ENCODE assay signal across 17 mouse cellular contexts in genomic region chr4:57263695-57264094, GRCm38 (mm10). TPM values are rescaled to one million over a fixed set of nuclear protein-coding genes. Genes with fewer than 3 reads are reported as not detected.
DNase-seq lines count a peak whose midpoint lies in the region; ATAC-seq and TF ChIP-seq lines count a peak whose summit lies in the region.
"Had no signal": no experiment of that assay in that cellular context is flagged by ENCODE, and none has a peak within 500 bp of the region (broad histone marks: within the 10 kb centered on the region; RNA-seq: fewer than 3 reads in every experiment).

No protein-coding gene starts in this region.

- no peak for TF ChIP-seq CTCF in gastrocnemius, adult 2 months (IDR thresholded peaks at IDR 0.05)

- H3K4me2 ChIP-seq in lung, embryonic 16.5 days (ENCODE audit: low read depth, low read length), result no peak overlapping the region
- H3K4me2 ChIP-seq: heart, embryonic 11.5 days; hindbrain, embryonic 13.5 days; limb, embryonic 13.5 days; liver, embryonic 11.5 days; midbrain, embryonic 12.5 days; stomach, embryonic 15.5 days had no signal

- H3K27ac ChIP-seq in gastrocnemius, adult 2 months, result peak overlapping the region; percentile 84
- H3K27ac ChIP-seq in lung, embryonic 16.5 days (ENCODE audit: low read length), result no peak overlapping the region
- H3K27ac ChIP-seq: hindbrain, embryonic 13.5 days; left cerebral cortex, adult 2 months; midbrain, embryonic 12.5 days; stomach, embryonic 15.5 days had no signal

- DNase-seq in gastrocnemius, adult 2 months, result no peak
- DNase-seq in gastrocnemius, postnatal 25 days, result no peak
- DNase-seq in 416B (ENCODE audit: low read depth), result peak; percentile 40
- peak; percentile 42 for DNase-seq in lung, postnatal 36 days
- DNase-seq in left cerebral cortex, adult 11 months (ENCODE audit: low spot score), result no peak
- no peak for DNase-seq in cerebellum, adult 11-12 months
- DNase-seq: cerebellum, adult 9-11 months had no signal

- peaks cover 5% of the 10 kb centered on the region; the same call in 1 of the 2 replicates for H3K36me3 ChIP-seq in lung, embryonic 16.5 days (ENCODE audit: control insufficient read depth, insufficient read depth, low read length)
- H3K36me3 ChIP-seq: hindbrain, embryonic 13.5 days; midbrain, embryonic 12.5 days had no signal

- peak; percentile 72 for ATAC-seq in lung, embryonic 16.5 days (ENCODE audit: low read depth)
- ATAC-seq: forebrain, embryonic 14.5 days; intestine, postnatal 0 days had no signal

- H3K9me3 ChIP-seq in lung, embryonic 16.5 days (ENCODE audit: control insufficient read depth, low read length), result no peaks in the 10 kb centered on the region
- H3K9me3 ChIP-seq: hindbrain, embryonic 13.5 days; limb, embryonic 13.5 days; midbrain, embryonic 12.5 days; stomach, embryonic 15.5 days had no signal

- no peak overlapping the region for H3K4me3 ChIP-seq in gastrocnemius, adult 2 months
- H3K4me3 ChIP-seq in lung, embryonic 16.5 days (ENCODE audit: low read length), result no peak overlapping the region
- H3K4me3 ChIP-seq: hindbrain, embryonic 13.5 days; left cerebral cortex, adult 2 months; limb, embryonic 13.5 days; midbrain, embryonic 12.5 days; stomach, embryonic 15.5 days had no signal

- no peaks in the 10 kb centered on the region for H3K27me3 ChIP-seq in lung, embryonic 16.5 days (ENCODE audit: control insufficient read depth, insufficient read depth, low read depth, low read length)
- H3K27me3 ChIP-seq: limb, embryonic 13.5 days; midbrain, embryonic 12.5 days; stomach, embryonic 15.5 days had no signal

- H3K9ac ChIP-seq in lung, embryonic 16.5 days (ENCODE audit: low read length), result no peak overlapping the region
- H3K9ac ChIP-seq: hindbrain, embryonic 13.5 days; limb, embryonic 13.5 days; midbrain, embryonic 12.5 days; stomach, embryonic 15.5 days had no signal

- 70% methylated on average over 7 of the region's 7 CpGs for WGBS in lung, embryonic 16.5 days

- intact Hi-C loops in gastrocnemius, adult 2 months (cut with DNase I), result no loop called here

- peaks cover 6% of the 10 kb centered on the region for H3K4me1 ChIP-seq in lung, embryonic 16.5 days (replicated peaks; ENCODE audit: control insufficient read depth, insufficient read depth, low read length)
- H3K4me1 ChIP-seq: stomach, embryonic 15.5 days had no signal

RNA-seq across cellular contexts. Expression of gene Ptpn3, which starts 37.9 kb away (rescaled TPM):
- total RNA-seq in gastrocnemius, adult 2 months (2021), result 10 to 100 TPM; 29.8 to 77.3 TPM
- 10 to 100 TPM; 40.4 to 46.3 TPM for total RNA-seq in gastrocnemius, postnatal 25 days (2021)
- polyA plus RNA-seq in lung, embryonic 16.5 days (2015; fragmentation: Nextera tagmentation; extraction: Ambion mirVana), result 3.9 and 5.5 TPM in 2 replicates

Comparison
In these comparisons a context has a peak if more than half of its experiments do, and no peak if none do; other contexts are left out.
1. DNase-seq: peak in 416B (single experiment) and lung, postnatal 36 days (single experiment); none in gastrocnemius, adult 2 months (single experiment), gastrocnemius, postnatal 25 days (single experiment), left cerebral cortex, adult 11 months (single experiment) and cerebellum, adult 11-12 months (single experiment).